Comparison of ENCODE assay signal across 1 mouse cellular context in genomic region chr11:54786858-54787487, GRCm38 (mm10).
A peak's percentile ranks its signal among the peaks of the same experiment; 100 is the strongest.
TF ChIP-seq lines count a peak whose summit lies in the region.

No protein-coding gene starts in this region.

TF ChIP-seq in CH12.LX, 34 proteins besides CTCF, POLR2A, EP300 and RAD21 (continued from another document):
- TF ChIP-seq UBTF (IDR thresholded peaks at IDR 0.05; ENCODE audit: low read depth, low read length) (peak; percentile 88; the same call in 1 of the 2 replicates), JUN (IDR thresholded peaks at IDR 0.05; ENCODE audit: insufficient read depth, low read depth, low read length) (no peak), MAFK (IDR thresholded peaks at IDR 0.05; ENCODE audit: insufficient replicate concordance, low read length) (no peak)
